Mouse (Mus musculus) midbrain, embryonic 15.5 days (tissue): ENCODE data around the gene Rhbdd1. TPM values are rescaled to one million over a fixed set of nuclear protein-coding genes. Genes with fewer than 3 reads are reported as not detected.

Source experiments
- ATAC-seq: fragments of 200-750 bp; cut with Nextera tagmentation; replicated peaks from 2 replicates; pipeline ENCODE4 v1.8.0; 2017; ENCODE audit warnings: moderate TSS enrichment
- H3K27ac ChIP-seq: fragments of 300-500 bp; sonication (generic); 2 replicates; pipeline ENCODE4 v1.5.1; 2015; ENCODE audit warnings: mild to moderate bottlenecking, inconsistent platforms
- H3K27me3 ChIP-seq: fragments of 300-500 bp; sonication (generic); replicated peaks from 2 replicates; pipeline ENCODE4 v1.6.1; 2015; ENCODE audit warnings: inconsistent platforms
- H3K36me3 ChIP-seq: fragments of 300-500 bp; sonication (generic); replicated peaks from 2 replicates; pipeline ENCODE4 v1.6.1; 2015; ENCODE audit warnings: inconsistent platforms
- H3K4me1 ChIP-seq: fragments of 300-500 bp; sonication (generic); 2 replicates; pipeline ENCODE4 v1.6.1; 2015; ENCODE audit warnings: inconsistent platforms
- H3K4me2 ChIP-seq: fragments of 300-500 bp; sonication (generic); 2 replicates; pipeline ENCODE4 v1.6.1; 2015; ENCODE audit warnings: inconsistent platforms, mild to moderate bottlenecking, moderate library complexity
- H3K4me3 ChIP-seq: fragments of 300-500 bp; sonication (generic); 2 replicates; pipeline ENCODE4 v1.5.1; 2015; ENCODE audit warnings: mild to moderate bottlenecking, inconsistent platforms
- H3K9ac ChIP-seq: fragments of 300-500 bp; sonication (generic); 2 replicates; pipeline ENCODE4 v1.6.1; 2015; ENCODE audit warnings: mild to moderate bottlenecking, inconsistent platforms
- H3K9me3 ChIP-seq: fragments of 300-500 bp; sonication (generic); 2 replicates; pipeline ENCODE4 v1.6.1; 2016; ENCODE audit warnings: inconsistent platforms
- WGBS: fragments of 180-500 bp; shearing (Covaris S2); methylation state at CpG from one replicate; pipeline ENCODE4 v1.1.7; 2015; ENCODE audit warnings: mixed read lengths; 5-methylcytosine and 5-hydroxymethylcytosine counted together
- microRNA-seq: library from miRNA; unstranded; fragments of <30 nt; microRNA quantifications from one replicate; pipeline ENCODE4, GENCODE M21; 2016
- polyA plus RNA-seq: library from polyadenylated mRNA; unstranded; fragments of >200 nt; fragmentation: Nextera tagmentation; extraction: Ambion mirVana; gene quantifications from 2 replicates; pipeline ENCODE4 v1.2.1, GENCODE M21; 2015

The Rhbdd1 gene
- polyA plus RNA-seq, 1 experiment from 2014 or later = 3.2 TPM

DNA sequence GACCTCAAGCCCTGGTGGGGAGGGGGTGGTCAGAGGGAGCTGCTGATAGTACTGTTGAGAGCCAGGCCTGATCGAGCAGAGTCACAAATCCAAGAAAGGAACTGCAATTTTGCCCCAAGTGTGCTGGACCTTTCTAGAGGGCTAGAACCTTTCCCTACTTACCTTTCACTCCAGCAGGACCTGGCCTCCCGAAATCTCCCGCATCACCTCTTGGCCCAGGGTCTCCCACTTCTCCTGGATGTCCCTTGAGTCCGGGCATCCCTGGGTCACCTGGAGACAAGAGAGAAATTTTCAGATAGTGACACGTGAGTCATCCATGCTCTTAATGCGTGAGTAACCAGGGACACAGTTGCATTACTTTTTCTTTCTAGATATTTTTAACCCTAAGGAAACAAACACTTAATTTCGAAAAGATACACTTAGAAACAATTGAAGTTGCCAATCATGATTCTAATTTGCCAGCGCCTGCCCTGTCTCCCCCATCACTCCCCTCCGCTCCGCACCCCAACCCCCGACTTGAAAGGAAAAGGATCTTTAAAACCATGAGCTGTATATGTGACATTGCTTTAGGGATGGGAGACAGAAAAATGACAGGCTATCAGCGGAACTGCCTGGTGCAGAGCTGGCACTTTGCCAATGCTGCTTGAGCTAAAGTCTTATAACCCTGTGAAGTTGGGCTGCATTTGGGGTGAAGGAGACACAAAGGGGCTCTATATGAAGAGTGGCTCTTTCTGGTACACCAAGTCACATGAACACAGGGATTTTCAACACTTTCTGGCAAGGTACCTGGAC lies 163.6 kb downstream of the Rhbdd1 start:
- Histone ChIP-seq H3K4me2 (no peak overlapping the region), H3K4me1 (peaks cover 9% of the 10 kb centered on the region; the same call in 1 of the 2 replicates), H3K27me3 (no peaks in the 10 kb centered on the region), H3K9me3 (no peaks in the 10 kb centered on the region), H3K36me3 (no peaks in the 10 kb centered on the region), H3K4me3 (no peak overlapping the region), H3K9ac (no peak overlapping the region), H3K27ac (no peak overlapping the region)
- ATAC-seq = peak; percentile 40; the same call in 1 of the 2 replicates
- 84% methylated on average over 12 of the region's 12 CpGs for WGBS

DNA sequence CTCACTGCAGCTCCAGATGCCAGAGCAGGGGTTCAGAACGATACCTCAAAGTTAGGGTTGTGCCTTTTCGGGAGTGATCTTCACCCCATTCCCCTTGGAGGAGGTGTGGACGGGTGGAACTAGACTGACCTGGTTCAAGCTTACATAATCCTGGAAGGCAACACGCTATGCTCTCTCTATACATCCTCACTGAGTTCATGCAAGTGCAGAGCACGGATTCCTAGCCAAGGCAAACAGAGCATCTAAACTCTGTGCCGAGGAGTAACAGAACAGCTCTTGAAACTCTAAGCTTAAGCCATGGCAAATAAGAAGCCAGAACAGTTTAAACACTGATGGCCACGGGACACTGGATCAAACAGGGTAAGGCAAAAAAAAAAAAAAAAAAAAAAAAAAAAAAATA lies 166.1 kb downstream of the Rhbdd1 start:
- H3K4me1 ChIP-seq = no peaks in the 10 kb centered on the region
- ATAC-seq = no peak
- WGBS = 85% methylated on average over 7 of the region's 7 CpGs

DNA sequence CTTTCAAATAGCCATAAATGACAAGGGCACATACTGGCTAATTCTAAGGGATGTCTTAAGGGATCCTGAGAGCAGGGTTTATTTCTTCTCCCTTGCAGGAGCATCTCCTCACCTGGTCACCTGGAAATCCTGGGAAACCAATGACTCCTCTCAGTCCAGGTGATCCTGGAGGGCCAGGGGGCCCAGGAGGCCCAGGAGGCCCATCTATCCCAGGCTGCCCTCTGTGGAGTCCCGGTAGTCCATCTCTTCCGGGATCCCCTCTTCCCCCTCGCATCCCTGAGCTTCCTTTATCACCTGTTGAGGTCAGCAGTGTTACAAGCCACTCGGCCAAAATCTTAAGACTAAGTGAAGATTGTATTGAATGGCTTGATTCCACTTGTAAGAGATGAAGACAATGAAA lies 170.1 kb downstream of the Rhbdd1 start:
- H3K9ac ChIP-seq = no peak overlapping the region
- no peaks in the 10 kb centered on the region for H3K4me1 ChIP-seq
- H3K36me3 ChIP-seq = no peaks in the 10 kb centered on the region
- no peaks in the 10 kb centered on the region for H3K27me3 ChIP-seq
- H3K4me2 ChIP-seq = no peak overlapping the region
- H3K27ac ChIP-seq = no peak overlapping the region
- no peak overlapping the region for H3K4me3 ChIP-seq
- no peaks in the 10 kb centered on the region for H3K9me3 ChIP-seq
- WGBS = 97% methylated on average over 4 of the region's 4 CpGs
- ATAC-seq = no peak

More for the DNA sequence above, 166.1 kb downstream of the Rhbdd1 start:
- no peaks in the 10 kb centered on the region for H3K36me3 ChIP-seq
- no peak overlapping the region for H3K27ac ChIP-seq
- H3K4me2 ChIP-seq = no peak overlapping the region
- H3K9ac ChIP-seq = no peak overlapping the region
- no peaks in the 10 kb centered on the region for H3K9me3 ChIP-seq
- H3K27me3 ChIP-seq = no peaks in the 10 kb centered on the region
- H3K4me3 ChIP-seq = no peak overlapping the region

DNA sequence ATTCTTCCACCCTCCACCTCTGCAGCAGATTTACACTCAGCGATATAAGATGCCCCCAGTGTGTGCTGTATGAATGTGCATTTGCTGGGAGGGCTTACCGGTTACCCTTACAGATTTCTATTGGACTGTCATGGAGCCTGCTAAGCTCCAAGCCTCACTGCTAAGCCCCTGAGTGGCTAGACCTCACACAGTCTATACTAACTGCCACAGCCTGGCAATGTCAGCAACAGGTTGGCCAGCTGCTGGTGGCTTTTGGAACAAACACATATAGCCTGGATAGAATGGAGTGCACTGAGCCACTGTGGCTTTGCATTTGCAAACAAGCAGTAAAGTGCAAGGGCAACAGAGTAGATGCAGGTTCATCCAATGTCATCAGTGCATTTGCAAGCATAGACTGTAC lies 175.7 kb downstream of the Rhbdd1 start:
- H3K4me1 ChIP-seq = no peaks in the 10 kb centered on the region
- H3K9me3 ChIP-seq = no peaks in the 10 kb centered on the region
- no peak overlapping the region for H3K9ac ChIP-seq
- 73% methylated on average over 2 of the region's 2 CpGs for WGBS
- no peaks in the 10 kb centered on the region for H3K27me3 ChIP-seq
- no peak overlapping the region for H3K4me2 ChIP-seq
- H3K36me3 ChIP-seq = no peaks in the 10 kb centered on the region
- no peak for ATAC-seq
- H3K4me3 ChIP-seq = no peak overlapping the region
- H3K27ac ChIP-seq = no peak overlapping the region

Small RNA genes within 50 kb of the gene (microRNA-seq; reads per million reads assigned to microRNA genes)
- not detected for gene Gm22112

Other genes with a start within 250 kb of the Rhbdd1 start
- 22.1 and 26.4 TPM in 2 replicates for gene Gm9747, start 83.3 kb upstream of the Rhbdd1 start, polyA plus RNA-seq
- gene Irs1, start 25.0 kb upstream of the Rhbdd1 start, polyA plus RNA-seq = 7.5 and 8.2 TPM in 2 replicates